Mouse (Mus musculus): ENCODE measurements at regions not wholly inside any gene's neighbourhood (a gene's known extent, or its start where the extent isn't known, plus 50 kb on each side); places are given as distances from the start of the nearest gene placed in this dataset.

DNA sequence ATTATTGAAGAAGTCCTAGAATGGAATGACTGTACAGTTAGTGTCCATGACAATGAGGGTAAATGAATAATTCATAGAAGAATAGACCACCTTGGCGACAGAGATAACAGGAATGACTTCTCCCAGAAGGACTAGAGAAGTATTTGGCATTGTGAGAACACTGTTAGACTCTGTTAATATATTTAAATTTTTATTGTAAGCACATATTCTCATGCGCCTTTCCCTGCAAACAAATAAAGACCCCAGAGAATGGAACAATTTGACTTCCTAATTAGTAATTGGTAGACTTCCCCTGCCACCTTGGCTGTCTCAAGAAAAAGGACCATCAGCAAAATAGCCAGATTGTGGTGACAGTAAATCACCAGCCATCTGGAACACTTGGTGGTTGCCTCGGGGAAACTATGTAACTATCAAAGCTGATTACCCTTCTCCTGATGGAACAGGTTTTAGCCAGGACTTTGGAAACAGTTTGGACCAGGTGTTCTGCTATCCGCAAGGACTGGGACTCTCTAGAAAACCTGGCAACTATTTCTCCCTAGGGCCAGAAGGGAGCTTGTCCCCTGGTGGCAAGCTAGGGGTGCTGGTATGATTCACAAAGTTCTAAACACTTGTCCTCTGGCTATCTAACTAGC is 261.9 kb downstream of the Myh15 start:
- H3K27me3 ChIP-seq (replicated peaks; ENCODE audit: control insufficient read depth, insufficient read depth, low read length) = no peaks in the 10 kb centered on the region

GRCm38 (mm10) chr16:49319774-49320173 is 262.5 kb downstream of the Myh15 start:
- DNase-seq = no peak
- 66% methylated on average over 5 of the region's 5 CpGs for WGBS
- Histone ChIP-seq H3K27ac (ENCODE audit: insufficient read depth, low read depth, low read length) (no peak overlapping the region), H3K4me1 (ENCODE audit: control insufficient read depth, insufficient read depth, low read length) (no peaks in the 10 kb centered on the region), H3K4me3 (ENCODE audit: insufficient read depth, low read depth, low read length) (no peak overlapping the region), H3K36me3 (ENCODE audit: control insufficient read depth, insufficient read depth, low read length) (no peaks in the 10 kb centered on the region), H3K27me3 (replicated peaks; ENCODE audit: control insufficient read depth, insufficient read depth, low read length) (no peaks in the 10 kb centered on the region)
- TF ChIP-seq POLR2A (IDR thresholded peaks at IDR 0.05; ENCODE audit: low read depth, low read length) (no peak), CTCF (conservative IDR thresholded peaks at IDR 0.05; ENCODE audit: insufficient read depth, insufficient read length, low read depth, low read length) (no peak)

More for the DNA sequence above, 261.9 kb downstream of the Myh15 start:
- H3K4me3 ChIP-seq (ENCODE audit: insufficient read depth, low read depth, low read length) = no peak overlapping the region
- WGBS = 59% methylated on average over 4 of the region's 4 CpGs
- peak; percentile 11 for DNase-seq
- H3K36me3 ChIP-seq (ENCODE audit: control insufficient read depth, insufficient read depth, low read length) = no peaks in the 10 kb centered on the region
- H3K4me1 ChIP-seq (ENCODE audit: control insufficient read depth, insufficient read depth, low read length) = no peaks in the 10 kb centered on the region
- H3K27ac ChIP-seq (ENCODE audit: insufficient read depth, low read depth, low read length) = no peak overlapping the region
- no peak for TF ChIP-seq POLR2A (IDR thresholded peaks at IDR 0.05; ENCODE audit: low read depth, low read length)
- TF ChIP-seq CTCF (conservative IDR thresholded peaks at IDR 0.05; ENCODE audit: insufficient read depth, insufficient read length, low read depth, low read length) = no peak

- no peak for DNase-seq
- 86% methylated on average over 1 of the region's 1 CpGs for WGBS
- TF ChIP-seq POLR2A (IDR thresholded peaks at IDR 0.05; ENCODE audit: low read depth, low read length) (no peak), CTCF (conservative IDR thresholded peaks at IDR 0.05; ENCODE audit: insufficient read depth, insufficient read length, low read depth, low read length) (no peak)
Measured at GRCm38 (mm10) chr16:49321951-49322350, 264.7 kb downstream of the Myh15 start.

DNA sequence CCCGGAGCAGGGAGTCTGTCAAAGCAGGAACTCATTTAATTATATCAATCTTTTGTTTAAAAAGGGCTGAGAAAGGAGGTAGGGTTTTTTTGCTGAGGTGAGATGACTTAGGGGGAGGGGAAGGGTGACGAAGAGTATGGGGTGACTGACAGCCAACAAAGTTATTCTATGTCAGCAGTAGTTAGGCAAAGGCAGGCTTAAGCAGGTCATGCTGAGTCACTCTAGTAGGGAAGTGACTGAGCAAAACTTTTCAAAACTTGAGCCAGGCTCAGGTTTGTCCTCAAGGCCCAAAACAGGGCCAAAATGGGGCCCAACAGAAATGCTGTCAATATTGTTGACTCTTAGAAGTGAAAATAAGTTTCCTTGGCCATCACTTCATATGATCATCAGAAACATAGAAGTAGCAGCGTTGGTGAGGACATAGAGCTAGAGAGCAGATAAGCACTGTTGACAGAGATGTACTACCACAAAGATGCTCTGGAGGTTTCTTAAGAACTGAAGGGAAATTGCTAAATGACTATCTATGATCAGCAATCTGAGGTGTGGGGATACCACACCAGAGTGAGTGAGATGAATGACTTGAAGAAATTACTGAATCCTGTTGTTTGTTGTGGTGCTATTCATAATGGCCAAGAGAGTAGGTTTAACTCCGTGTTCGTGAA is 273.6 kb downstream of the Myh15 start:
- WGBS = 89% methylated on average over 5 of the region's 5 CpGs

More at GRCm38 (mm10) chr16:49321951-49322350, 264.7 kb downstream of the Myh15 start:
- no peak overlapping the region for H3K4me3 ChIP-seq (ENCODE audit: insufficient read depth, low read depth, low read length)
- H3K36me3 ChIP-seq (ENCODE audit: control insufficient read depth, insufficient read depth, low read length) = no peaks in the 10 kb centered on the region
- no peaks in the 10 kb centered on the region for H3K4me1 ChIP-seq (ENCODE audit: control insufficient read depth, insufficient read depth, low read length)
- H3K27me3 ChIP-seq (replicated peaks; ENCODE audit: control insufficient read depth, insufficient read depth, low read length) = no peaks in the 10 kb centered on the region
- H3K27ac ChIP-seq (ENCODE audit: insufficient read depth, low read depth, low read length) = no peak overlapping the region

GRCm38 (mm10) chr16:49332107-49332722 is 274.9 kb downstream of the Myh15 start:
- no peaks in the 10 kb centered on the region for H3K4me1 ChIP-seq (ENCODE audit: control insufficient read depth, insufficient read depth, low read length)
- no peaks in the 10 kb centered on the region; the same call in 1 of the 2 replicates for H3K27me3 ChIP-seq (replicated peaks; ENCODE audit: control insufficient read depth, insufficient read depth, low read length)
- peak; percentile 17 for DNase-seq
- H3K4me3 ChIP-seq (ENCODE audit: insufficient read depth, low read depth, low read length) = no peak overlapping the region
- H3K36me3 ChIP-seq (ENCODE audit: control insufficient read depth, insufficient read depth, low read length) = no peaks in the 10 kb centered on the region
- 43% methylated on average over 5 of the region's 5 CpGs for WGBS
- H3K27ac ChIP-seq (ENCODE audit: insufficient read depth, low read depth, low read length) = no peak overlapping the region
- TF ChIP-seq CTCF (conservative IDR thresholded peaks at IDR 0.05; ENCODE audit: insufficient read depth, insufficient read length, low read depth, low read length) (no peak), POLR2A (IDR thresholded peaks at IDR 0.05; ENCODE audit: low read depth, low read length) (no peak)

More for the DNA sequence above, 273.6 kb downstream of the Myh15 start:
- no peak for DNase-seq
- no peaks in the 10 kb centered on the region for H3K36me3 ChIP-seq (ENCODE audit: control insufficient read depth, insufficient read depth, low read length)
- TF ChIP-seq CTCF (conservative IDR thresholded peaks at IDR 0.05; ENCODE audit: insufficient read depth, insufficient read length, low read depth, low read length) = no peak
- no peaks in the 10 kb centered on the region; the same call in 1 of the 2 replicates for H3K27me3 ChIP-seq (replicated peaks; ENCODE audit: control insufficient read depth, insufficient read depth, low read length)
- H3K4me1 ChIP-seq (ENCODE audit: control insufficient read depth, insufficient read depth, low read length) = no peaks in the 10 kb centered on the region
- no peak overlapping the region for H3K4me3 ChIP-seq (ENCODE audit: insufficient read depth, low read depth, low read length)
- no peak overlapping the region for H3K27ac ChIP-seq (ENCODE audit: insufficient read depth, low read depth, low read length)

- TF ChIP-seq CTCF (conservative IDR thresholded peaks at IDR 0.05; ENCODE audit: insufficient read depth, insufficient read length, low read depth, low read length) (no peak), POLR2A (IDR thresholded peaks at IDR 0.05; ENCODE audit: low read depth, low read length) (no peak)
- no peak for DNase-seq
- no peak overlapping the region for H3K4me3 ChIP-seq (ENCODE audit: insufficient read depth, low read depth, low read length)
- H3K4me1 ChIP-seq (ENCODE audit: control insufficient read depth, insufficient read depth, low read length) = no peaks in the 10 kb centered on the region
- H3K27me3 ChIP-seq (replicated peaks; ENCODE audit: control insufficient read depth, insufficient read depth, low read length) = no peaks in the 10 kb centered on the region; the same call in 1 of the 2 replicates
- no peak overlapping the region for H3K27ac ChIP-seq (ENCODE audit: insufficient read depth, low read depth, low read length)
- 44% methylated on average over 2 of the region's 2 CpGs for WGBS
- no peaks in the 10 kb centered on the region for H3K36me3 ChIP-seq (ENCODE audit: control insufficient read depth, insufficient read depth, low read length)
Measured at GRCm38 (mm10) chr16:49335916-49336315, 278.6 kb downstream of the Myh15 start.

- no peak overlapping the region for H3K27ac ChIP-seq (ENCODE audit: insufficient read depth, low read depth, low read length)
- no peaks in the 10 kb centered on the region; the same call in 1 of the 2 replicates for H3K27me3 ChIP-seq (replicated peaks; ENCODE audit: control insufficient read depth, insufficient read depth, low read length)
- H3K4me1 ChIP-seq (ENCODE audit: control insufficient read depth, insufficient read depth, low read length) = no peaks in the 10 kb centered on the region
- no peaks in the 10 kb centered on the region for H3K36me3 ChIP-seq (ENCODE audit: control insufficient read depth, insufficient read depth, low read length)
- H3K4me3 ChIP-seq (ENCODE audit: insufficient read depth, low read depth, low read length) = no peak overlapping the region
- no peak for TF ChIP-seq CTCF (conservative IDR thresholded peaks at IDR 0.05; ENCODE audit: insufficient read depth, insufficient read length, low read depth, low read length)
- no peak for TF ChIP-seq POLR2A (IDR thresholded peaks at IDR 0.05; ENCODE audit: low read depth, low read length)
- DNase-seq = no peak
- WGBS = 76% methylated on average over 1 of the region's 1 CpGs
Measured at GRCm38 (mm10) chr16:49337948-49338347, 280.7 kb downstream of the Myh15 start.

Measured in kidney, adult 2 months (tissue).